Mouse (Mus musculus): ENCODE measurements around the gene Fam166a. TPM values are rescaled to one million over a fixed set of nuclear protein-coding genes. Genes with fewer than 3 reads are reported as not detected.

The Fam166a gene
- polyA plus RNA-seq, 1 experiment from 2014 or later: 0.94 TPM

GRCm38 (mm10) chr2:25264851-25265250 lies 46.3 kb downstream of the Fam166a start:
- WGBS: 78% methylated on average over 3 of the region's 3 CpGs
- no peak overlapping the region for H3K4me3 ChIP-seq (ENCODE audit: low read depth, low read length)
- no peaks in the 10 kb centered on the region for H3K9me3 ChIP-seq (ENCODE audit: control insufficient read depth, low read length)
- H3K4me2 ChIP-seq: no peak overlapping the region
- ATAC-seq (ENCODE audit: low FRiP score) (no peak), DNase-seq (ENCODE audit: low spot score, missing footprints) (peak; percentile 54)
- H3K27me3 ChIP-seq (ENCODE audit: control insufficient read depth, insufficient read depth, low read length): peaks cover 19% of the 10 kb centered on the region
- H3K36me3 ChIP-seq (ENCODE audit: control insufficient read depth, insufficient read depth, low read length): peaks cover 2% of the 10 kb centered on the region; the same call in 1 of the 2 replicates
- peaks cover 12% of the 10 kb centered on the region for H3K4me1 ChIP-seq (ENCODE audit: control insufficient read depth, insufficient read depth, low read length)
- no peak overlapping the region for H3K27ac ChIP-seq (ENCODE audit: low read depth, low read length)
- no peak overlapping the region for H3K9ac ChIP-seq (ENCODE audit: low read length)

GRCm38 (mm10) chr2:25265897-25266656 lies 47.5 kb downstream of the Fam166a start:
- H3K27me3 ChIP-seq (ENCODE audit: control insufficient read depth, insufficient read depth, low read length): peaks cover 19% of the 10 kb centered on the region
- 0 out of 2 replicates have a peak overlapping the region, but pooled peaks have one; percentile 13 for H3K9ac ChIP-seq (ENCODE audit: low read length)
- WGBS: 76% methylated on average over 6 of the region's 6 CpGs
- DNase-seq (ENCODE audit: low spot score, missing footprints) (peak; percentile 56), ATAC-seq (ENCODE audit: low FRiP score) (no peak)
- no peak overlapping the region for H3K4me3 ChIP-seq (ENCODE audit: low read depth, low read length)
- H3K36me3 ChIP-seq (ENCODE audit: control insufficient read depth, insufficient read depth, low read length): peaks cover 2% of the 10 kb centered on the region; the same call in 1 of the 2 replicates
- H3K9me3 ChIP-seq (ENCODE audit: control insufficient read depth, low read length): no peaks in the 10 kb centered on the region
- peaks cover 16% of the 10 kb centered on the region for H3K4me1 ChIP-seq (ENCODE audit: control insufficient read depth, insufficient read depth, low read length)
- H3K4me2 ChIP-seq: no peak overlapping the region
- no peak overlapping the region for H3K27ac ChIP-seq (ENCODE audit: low read depth, low read length)

- H3K36me3 ChIP-seq (ENCODE audit: control insufficient read depth, insufficient read depth, low read length): peaks cover 2% of the 10 kb centered on the region; the same call in 1 of the 2 replicates
- peaks cover 19% of the 10 kb centered on the region for H3K27me3 ChIP-seq (ENCODE audit: control insufficient read depth, insufficient read depth, low read length)
- 61% methylated on average over 2 of the region's 2 CpGs for WGBS
- no peak overlapping the region for H3K4me3 ChIP-seq (ENCODE audit: low read depth, low read length)
- ATAC-seq (ENCODE audit: low FRiP score) (no peak), DNase-seq (ENCODE audit: low spot score, missing footprints) (peak; percentile 60)
- peaks cover 23% of the 10 kb centered on the region for H3K4me1 ChIP-seq (ENCODE audit: control insufficient read depth, insufficient read depth, low read length)
- H3K9me3 ChIP-seq (ENCODE audit: control insufficient read depth, low read length): no peaks in the 10 kb centered on the region
- H3K27ac ChIP-seq (ENCODE audit: low read depth, low read length): no peak overlapping the region
- no peak overlapping the region for H3K4me2 ChIP-seq
- 0 out of 2 replicates have a peak overlapping the region, but pooled peaks have one; percentile 13 for H3K9ac ChIP-seq (ENCODE audit: low read length)
These were observed 48.2 kb downstream of the Fam166a start for GRCm38 (mm10) chr2:25266720-25267119.

- H3K27ac ChIP-seq (ENCODE audit: low read depth, low read length): no peak overlapping the region
- H3K36me3 ChIP-seq (ENCODE audit: control insufficient read depth, insufficient read depth, low read length): peaks cover 2% of the 10 kb centered on the region; the same call in 1 of the 2 replicates
- no peak overlapping the region for H3K4me3 ChIP-seq (ENCODE audit: low read depth, low read length)
- H3K4me1 ChIP-seq (ENCODE audit: control insufficient read depth, insufficient read depth, low read length): peaks cover 23% of the 10 kb centered on the region
- H3K27me3 ChIP-seq (ENCODE audit: control insufficient read depth, insufficient read depth, low read length): peaks cover 19% of the 10 kb centered on the region
- no peaks in the 10 kb centered on the region for H3K9me3 ChIP-seq (ENCODE audit: control insufficient read depth, low read length)
- ATAC-seq (ENCODE audit: low FRiP score): no peak
- no peak for DNase-seq (ENCODE audit: low spot score, missing footprints)
- no peak overlapping the region for H3K9ac ChIP-seq (ENCODE audit: low read length)
- no peak overlapping the region for H3K4me2 ChIP-seq
These were observed 48.7 kb downstream of the Fam166a start for GRCm38 (mm10) chr2:25267241-25267640.

GRCm38 (mm10) chr2:25267746-25268309 lies 49.3 kb downstream of the Fam166a start:
- Histone ChIP-seq H3K9ac (ENCODE audit: low read length) (no peak overlapping the region), H3K9me3 (ENCODE audit: control insufficient read depth, low read length) (no peaks in the 10 kb centered on the region), H3K4me3 (ENCODE audit: low read depth, low read length) (no peak overlapping the region), H3K36me3 (ENCODE audit: control insufficient read depth, insufficient read depth, low read length) (peaks cover 2% of the 10 kb centered on the region; the same call in 1 of the 2 replicates), H3K4me2 (no peak overlapping the region), H3K4me1 (ENCODE audit: control insufficient read depth, insufficient read depth, low read length) (peaks cover 24% of the 10 kb centered on the region), H3K27ac (ENCODE audit: low read depth, low read length) (no peak overlapping the region), H3K27me3 (ENCODE audit: control insufficient read depth, insufficient read depth, low read length) (peaks cover 19% of the 10 kb centered on the region)
- ATAC-seq (ENCODE audit: low FRiP score) (no peak), DNase-seq (ENCODE audit: low spot score, missing footprints) (peak; percentile 17)
- WGBS: 75% methylated on average over 4 of the region's 4 CpGs

Other genes with a start within 250 kb of the Fam166a start
- 154 and 163 TPM in 2 replicates for gene Mrpl41, start 243.6 kb upstream of the Fam166a start, polyA plus RNA-seq (2014; fragmentation: Nextera tagmentation; extraction: Ambion mirVana)
- 3.1 and 4.5 TPM in 2 replicates for gene Pnpla7, start 242.7 kb upstream of the Fam166a start, polyA plus RNA-seq (2014; fragmentation: Nextera tagmentation; extraction: Ambion mirVana)
- gene Nsmf, start 164.4 kb upstream of the Fam166a start, polyA plus RNA-seq (2014; fragmentation: Nextera tagmentation; extraction: Ambion mirVana): 34.2 and 34.7 TPM in 2 replicates
- gene Entpd8, start 138.4 kb upstream of the Fam166a start, polyA plus RNA-seq (2014; fragmentation: Nextera tagmentation; extraction: Ambion mirVana): not detected in 2 replicates
- gene Noxa1, start 123.6 kb upstream of the Fam166a start, polyA plus RNA-seq (2014; fragmentation: Nextera tagmentation; extraction: Ambion mirVana): not detected in 2 replicates
- 60.3 and 63.9 TPM in 2 replicates for gene Nrarp, start 38.0 kb upstream of the Fam166a start, polyA plus RNA-seq (2014; fragmentation: Nextera tagmentation; extraction: Ambion mirVana)
- 1.4 and 1.5 TPM in 2 replicates for gene Tor4a, start 21.9 kb upstream of the Fam166a start, polyA plus RNA-seq (2014; fragmentation: Nextera tagmentation; extraction: Ambion mirVana)
- gene Nelfb, start 7.3 kb upstream of the Fam166a start, polyA plus RNA-seq (2014; fragmentation: Nextera tagmentation; extraction: Ambion mirVana): 96.4 and 102 TPM in 2 replicates
- gene Stpg3, start 4.1 kb upstream of the Fam166a start, polyA plus RNA-seq (2014; fragmentation: Nextera tagmentation; extraction: Ambion mirVana): not detected in 2 replicates
- gene Tubb4b, start 6.0 kb downstream of the Fam166a start, polyA plus RNA-seq (2014; fragmentation: Nextera tagmentation; extraction: Ambion mirVana): 535 and 571 TPM in 2 replicates
- gene Slc34a3, start 15.6 kb downstream of the Fam166a start, polyA plus RNA-seq (2014; fragmentation: Nextera tagmentation; extraction: Ambion mirVana): not detected in 2 replicates
- gene Rnf224, start 18.0 kb downstream of the Fam166a start, polyA plus RNA-seq (2014; fragmentation: Nextera tagmentation; extraction: Ambion mirVana): not detected in 2 replicates
- 24.4 and 26.9 TPM in 2 replicates for gene Rnf208, start 23.5 kb downstream of the Fam166a start, polyA plus RNA-seq (2014; fragmentation: Nextera tagmentation; extraction: Ambion mirVana)
- 0.32 TPM in 1 of 2 replicates, not detected in the other for gene Cysrt1, start 23.7 kb downstream of the Fam166a start, polyA plus RNA-seq (2014; fragmentation: Nextera tagmentation; extraction: Ambion mirVana)
- gene AL732309.1, start 28.1 kb downstream of the Fam166a start, polyA plus RNA-seq (2014; fragmentation: Nextera tagmentation; extraction: Ambion mirVana): 3.3 and 4.1 TPM in 2 replicates
- 14.7 and 16.0 TPM in 2 replicates for gene Tmem203, start 36.7 kb downstream of the Fam166a start, polyA plus RNA-seq (2014; fragmentation: Nextera tagmentation; extraction: Ambion mirVana)
- 2.4 and 4.5 TPM in 2 replicates for gene Tprn, start 43.9 kb downstream of the Fam166a start, polyA plus RNA-seq (2014; fragmentation: Nextera tagmentation; extraction: Ambion mirVana)
- gene Ssna1, start 53.7 kb downstream of the Fam166a start, polyA plus RNA-seq (2014; fragmentation: Nextera tagmentation; extraction: Ambion mirVana): 240 and 247 TPM in 2 replicates
- gene Anapc2, start 53.7 kb downstream of the Fam166a start, polyA plus RNA-seq (2014; fragmentation: Nextera tagmentation; extraction: Ambion mirVana): 105 and 117 TPM in 2 replicates
- gene Tmem210, start 69.4 kb downstream of the Fam166a start, polyA plus RNA-seq (2014; fragmentation: Nextera tagmentation; extraction: Ambion mirVana): not detected in 2 replicates
- not detected in 2 replicates for gene Lrrc26, start 71.2 kb downstream of the Fam166a start, polyA plus RNA-seq (2014; fragmentation: Nextera tagmentation; extraction: Ambion mirVana)
- gene Grin1, start 100.4 kb downstream of the Fam166a start, polyA plus RNA-seq (2014; fragmentation: Nextera tagmentation; extraction: Ambion mirVana): 2.4 and 2.6 TPM in 2 replicates
- gene Man1b1, start 113.6 kb downstream of the Fam166a start, polyA plus RNA-seq (2014; fragmentation: Nextera tagmentation; extraction: Ambion mirVana): 87.2 and 88.1 TPM in 2 replicates
- gene Dpp7, start 137.6 kb downstream of the Fam166a start, polyA plus RNA-seq (2014; fragmentation: Nextera tagmentation; extraction: Ambion mirVana): 15.9 and 16.0 TPM in 2 replicates
- 3.4 and 6.7 TPM in 2 replicates for gene Uap1l1, start 146.9 kb downstream of the Fam166a start, polyA plus RNA-seq (2014; fragmentation: Nextera tagmentation; extraction: Ambion mirVana)
- gene Sapcd2, start 153.6 kb downstream of the Fam166a start, polyA plus RNA-seq (2014; fragmentation: Nextera tagmentation; extraction: Ambion mirVana): 47.9 and 53.3 TPM in 2 replicates
- gene Entpd2, start 177.1 kb downstream of the Fam166a start, polyA plus RNA-seq (2014; fragmentation: Nextera tagmentation; extraction: Ambion mirVana): 0.12 and 0.23 TPM in 2 replicates
- gene Npdc1, start 180.6 kb downstream of the Fam166a start, polyA plus RNA-seq (2014; fragmentation: Nextera tagmentation; extraction: Ambion mirVana): 101 and 106 TPM in 2 replicates
- gene Fut7, start 204.5 kb downstream of the Fam166a start, polyA plus RNA-seq (2014; fragmentation: Nextera tagmentation; extraction: Ambion mirVana): not detected in 2 replicates
- 5.2 and 5.4 TPM in 2 replicates for gene Abca2, start 210.0 kb downstream of the Fam166a start, polyA plus RNA-seq (2014; fragmentation: Nextera tagmentation; extraction: Ambion mirVana)
- gene Clic3, start 238.1 kb downstream of the Fam166a start, polyA plus RNA-seq (2014; fragmentation: Nextera tagmentation; extraction: Ambion mirVana): 0.18 and 0.25 TPM in 2 replicates
- gene Paxx, start 242.3 kb downstream of the Fam166a start, polyA plus RNA-seq (2014; fragmentation: Nextera tagmentation; extraction: Ambion mirVana): 21.9 and 23.2 TPM in 2 replicates